Comparison of ENCODE assay signal across 12 mouse cellular contexts in genomic region chr5:122240989-122241388, GRCm38 (mm10).
"Had no signal": no experiment of that assay in that cellular context is flagged by ENCODE, and none has a peak within 500 bp of the region (broad histone marks: within the 10 kb centered on the region; RNA-seq: fewer than 3 reads in every experiment).

No protein-coding gene starts in this region.

- H3K27ac ChIP-seq: limb, embryonic 12.5 days; liver, embryonic 15.5 days; midbrain, embryonic 10.5 days; neural tube, embryonic 15.5 days; stomach, embryonic 15.5 days had no signal

- H3K4me3 ChIP-seq: limb, embryonic 12.5 days; liver, embryonic 15.5 days; midbrain, embryonic 10.5 days; myocyte; neural tube, embryonic 15.5 days; stomach, embryonic 15.5 days had no signal

- H3K27me3 ChIP-seq: limb, embryonic 12.5 days; liver, embryonic 15.5 days; neural tube, embryonic 15.5 days; stomach, embryonic 15.5 days had no signal

- H3K4me1 ChIP-seq: stomach, embryonic 15.5 days had no signal

- H3K9me3 ChIP-seq: limb, embryonic 12.5 days; liver, embryonic 15.5 days; midbrain, embryonic 10.5 days; neural tube, embryonic 15.5 days; stomach, embryonic 15.5 days had no signal

- H3K4me2 ChIP-seq: limb, embryonic 12.5 days; liver, embryonic 15.5 days; neural tube, embryonic 15.5 days; stomach, embryonic 15.5 days had no signal

- H3K9ac ChIP-seq: limb, embryonic 12.5 days; liver, embryonic 15.5 days; neural tube, embryonic 15.5 days; stomach, embryonic 15.5 days had no signal

- DNase-seq: liver; lung, adult 2 months; lung, postnatal 4 days; midbrain, embryonic 14.5 days; spleen, adult 18-20 months; thymus, postnatal 4 days had no signal

- H3K36me3 ChIP-seq: liver, embryonic 15.5 days had no signal
